Mouse (Mus musculus) hindbrain, embryonic 11.5 days (tissue): ENCODE data around the gene Pex12. TPM values are rescaled to one million over a fixed set of nuclear protein-coding genes. Genes with fewer than 3 reads are reported as not detected.
"Not testable (repeated sequence)": the region's sequence is repeated elsewhere in the genome, so short reads cannot be mapped to it uniquely, and the experiment has no call there.

Experiments used
- ATAC-seq: fragments of 200-750 bp; cut with Nextera tagmentation; 2 replicates; pipeline ENCODE4 v1.8.0; 2017; ENCODE audit warnings: mild to moderate bottlenecking, moderate TSS enrichment, moderate library complexity; ENCODE audit not compliant: low FRiP score
- DNase-seq: peaks from one replicate; pipeline ENCODE4 v3.0.0-alpha.2; 2015; ENCODE audit warnings: low spot score
- H3K27ac ChIP-seq: fragments of 300-500 bp; sonication (generic); 2 replicates; pipeline ENCODE4 v1.5.1; 2014; ENCODE audit warnings: mild to moderate bottlenecking, low read depth, low read length
- H3K27me3 ChIP-seq: fragments of 300-500 bp; sonication (generic); 2 replicates; pipeline ENCODE4 v1.6.1; 2014; ENCODE audit warnings: mild to moderate bottlenecking, low read length, moderate library complexity, mixed read lengths; ENCODE audit not compliant: control insufficient read depth, insufficient read depth
- H3K36me3 ChIP-seq: fragments of 300-500 bp; sonication (generic); 2 replicates; pipeline ENCODE4 v1.6.1; 2014; ENCODE audit warnings: mild to moderate bottlenecking, low read length, moderate library complexity, mixed read lengths; ENCODE audit not compliant: control insufficient read depth, insufficient read depth
- H3K4me1 ChIP-seq: fragments of 300-500 bp; sonication (generic); replicated peaks from 2 replicates; pipeline ENCODE4 v1.6.1; 2014; ENCODE audit warnings: low read length, mixed read lengths; ENCODE audit not compliant: control insufficient read depth, insufficient read depth
- H3K4me2 ChIP-seq: fragments of 300-500 bp; sonication (generic); replicated peaks from 2 replicates; pipeline ENCODE4 v1.6.1; 2014; ENCODE audit warnings: mild to moderate bottlenecking, low read depth, low read length
- H3K4me3 ChIP-seq: fragments of 300-500 bp; sonication (generic); 2 replicates; pipeline ENCODE4 v1.5.1; 2014; ENCODE audit warnings: low read depth, low read length
- H3K9ac ChIP-seq: fragments of 300-500 bp; sonication (generic); 2 replicates; pipeline ENCODE4 v1.6.1; 2014; ENCODE audit warnings: low read depth, low read length
- H3K9me3 ChIP-seq: fragments of 300-500 bp; sonication (generic); 2 replicates; pipeline ENCODE4 v1.6.1; 2016; ENCODE audit warnings: low read length; ENCODE audit not compliant: control insufficient read depth
- WGBS: fragments of 180-500 bp; shearing (Covaris S2); extraction: QIAGEN DNeasy Blood & Tissue Kit; methylation state at CpG from one replicate; pipeline ENCODE4 v1.1.7; 2014; 5-methylcytosine and 5-hydroxymethylcytosine counted together
- polyA plus RNA-seq: library from polyadenylated mRNA; unstranded; fragments of >200 nt; fragmentation: Nextera tagmentation; extraction: Ambion mirVana; gene quantifications from 2 replicates; pipeline ENCODE4 v1.2.1, GENCODE M21; 2014

Pex12 gene
- polyA plus RNA-seq: 17.0 and 20.3 TPM in 2 replicates

DNA sequence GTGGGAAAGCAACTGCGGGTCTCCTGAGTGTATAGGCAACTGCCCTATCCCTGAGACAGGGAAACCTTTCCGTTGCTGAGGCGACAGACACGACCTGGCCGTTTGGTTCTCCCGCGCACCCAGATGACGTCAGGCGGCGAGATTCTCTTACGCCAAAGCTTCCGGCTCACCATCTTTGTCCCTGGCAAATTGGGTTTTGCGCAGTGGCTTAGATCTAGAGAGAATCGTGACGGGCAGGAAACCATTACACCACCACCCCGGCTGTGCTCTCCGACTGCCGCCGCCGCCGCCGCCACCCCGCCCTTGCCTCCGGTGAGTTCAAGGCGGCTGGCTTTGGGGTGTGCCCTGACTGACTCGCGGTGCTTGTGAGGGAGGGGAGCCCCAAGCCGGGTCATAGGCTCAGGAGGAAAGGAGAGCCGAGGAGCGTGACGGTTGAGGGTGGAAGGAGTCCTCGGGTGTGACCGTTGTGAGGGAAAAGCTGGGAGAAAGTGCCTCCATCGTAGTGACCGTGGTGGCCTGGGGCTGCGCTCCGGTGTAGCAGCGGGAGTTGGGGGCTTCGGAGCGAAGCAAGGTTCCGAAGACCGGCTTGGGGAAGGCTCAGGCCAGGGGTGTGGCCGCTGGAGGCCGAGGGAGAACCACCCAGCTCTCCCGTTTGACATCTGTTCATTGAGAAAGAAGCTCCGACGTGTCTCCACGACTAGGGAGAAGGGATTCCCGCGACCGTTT lies at the start of gene Pex12:
Gene Pex12 (minus strand): TSS at position 61 of the 726 bp plus-strand sequence.
- under 1% methylated on average over 51 of the region's 51 CpGs for WGBS
- H3K36me3 ChIP-seq: no peaks in the 10 kb centered on the region
- peak; percentile 98 for DNase-seq
- H3K4me1 ChIP-seq: peaks cover 6% of the 10 kb centered on the region
- peak within 1 kb of the TSS; percentile 63 for H3K4me2 ChIP-seq
- H3K4me3 ChIP-seq: peak within 1 kb of the TSS; percentile 88
- H3K9ac ChIP-seq: peak within 1 kb of the TSS; percentile 97
- ATAC-seq: peak; percentile 79
- peak within 1 kb of the TSS; percentile 95 for H3K27ac ChIP-seq
- H3K27me3 ChIP-seq: no peaks in the 10 kb centered on the region
- no peaks in the 10 kb centered on the region for H3K9me3 ChIP-seq

DNA sequence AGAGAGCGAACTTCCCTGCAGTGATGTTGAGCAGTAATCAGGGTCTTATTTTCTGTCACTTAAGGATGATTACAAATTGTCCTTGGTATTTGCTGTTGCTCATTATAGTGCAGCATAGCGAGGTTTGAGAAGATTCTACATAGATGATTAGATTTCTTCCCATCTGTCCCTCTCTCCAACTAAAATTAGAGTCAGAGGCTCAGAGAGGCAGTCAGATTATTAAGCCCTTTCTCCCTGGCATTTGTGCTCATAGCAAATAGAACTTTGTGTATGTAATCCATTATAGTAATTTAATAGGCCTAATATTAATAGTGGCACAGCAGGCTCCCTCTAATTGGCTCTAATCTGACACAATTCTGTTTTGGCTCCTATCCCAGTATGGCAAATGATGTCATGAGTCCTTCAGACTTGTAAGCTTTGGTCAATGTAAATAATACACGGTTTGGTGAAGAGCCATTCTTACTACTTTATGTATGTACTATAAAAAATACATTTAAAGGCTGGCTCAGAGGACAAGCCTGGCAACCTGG lies 39.4 kb upstream of the Pex12 start:
- Histone ChIP-seq H3K36me3 (peaks cover 7% of the 10 kb centered on the region; the same call in 1 of the 2 replicates), H3K27me3 (no peaks in the 10 kb centered on the region), H3K27ac (no peak overlapping the region), H3K9ac (no peak overlapping the region), H3K9me3 (no peaks in the 10 kb centered on the region), H3K4me2 (no peak overlapping the region), H3K4me1 (no peaks in the 10 kb centered on the region), H3K4me3 (no peak overlapping the region)
- no peak for DNase-seq
- no peak for ATAC-seq
- WGBS: 91% methylated on average over 3 of the region's 3 CpGs

DNA sequence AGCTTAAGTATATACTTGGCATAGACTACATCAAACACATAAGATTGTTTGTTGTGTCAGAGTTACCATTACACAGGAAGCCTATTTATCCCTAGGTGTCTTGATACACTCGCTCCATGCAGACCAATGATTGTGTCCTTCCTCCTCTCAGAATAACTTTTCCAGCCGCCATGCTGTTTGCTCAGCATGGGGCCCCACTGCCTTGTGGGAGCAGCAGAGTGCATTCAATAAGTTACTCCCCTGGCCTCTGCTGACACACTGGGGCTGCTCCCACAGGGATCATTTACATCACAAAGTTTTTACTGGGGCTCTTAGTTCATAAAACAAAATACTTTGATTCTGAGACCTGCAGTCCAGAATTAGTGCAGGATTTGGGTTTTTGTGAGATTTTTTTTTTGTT lies 37.3 kb upstream of the Pex12 start:
- Histone ChIP-seq H3K4me2 (no peak overlapping the region), H3K36me3 (peaks cover 3% of the 10 kb centered on the region), H3K27me3 (no peaks in the 10 kb centered on the region), H3K4me1 (no peaks in the 10 kb centered on the region), H3K9me3 (no peaks in the 10 kb centered on the region), H3K9ac (no peak overlapping the region), H3K27ac (no peak overlapping the region), H3K4me3 (no peak overlapping the region)
- WGBS: 29% methylated on average over 2 of the region's 2 CpGs
- ATAC-seq (no peak), DNase-seq (no peak)

DNA sequence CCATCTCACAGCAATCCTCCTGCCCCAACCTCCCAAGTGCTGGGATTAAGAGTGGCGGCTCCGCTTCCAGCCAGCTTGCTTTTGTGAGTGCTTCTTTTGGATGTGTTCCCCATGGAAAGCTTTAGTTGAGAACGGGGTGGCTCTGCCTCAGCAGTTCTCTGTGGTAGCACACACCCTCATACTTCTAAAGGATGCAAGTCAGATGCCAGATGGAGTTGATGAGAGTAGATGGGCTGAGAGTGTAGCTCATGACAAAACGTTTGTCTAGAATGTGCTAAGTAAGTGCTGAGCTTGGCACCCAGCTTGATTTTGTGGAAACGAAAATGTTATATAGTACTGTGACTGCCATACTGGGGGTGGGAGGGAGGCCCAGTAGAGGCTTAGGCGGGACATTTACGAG lies 33.4 kb upstream of the Pex12 start:
- no peak for DNase-seq
- 89% methylated on average over 7 of the region's 7 CpGs for WGBS
- H3K4me2 ChIP-seq: no peak overlapping the region
- H3K27ac ChIP-seq: no peak overlapping the region
- no peak overlapping the region for H3K4me3 ChIP-seq
- no peaks in the 10 kb centered on the region; the same call in 1 of the 2 replicates for H3K36me3 ChIP-seq
- H3K9ac ChIP-seq: no peak overlapping the region
- H3K9me3 ChIP-seq: no peaks in the 10 kb centered on the region
- H3K4me1 ChIP-seq: no peaks in the 10 kb centered on the region
- no peak for ATAC-seq
- no peaks in the 10 kb centered on the region for H3K27me3 ChIP-seq

DNA sequence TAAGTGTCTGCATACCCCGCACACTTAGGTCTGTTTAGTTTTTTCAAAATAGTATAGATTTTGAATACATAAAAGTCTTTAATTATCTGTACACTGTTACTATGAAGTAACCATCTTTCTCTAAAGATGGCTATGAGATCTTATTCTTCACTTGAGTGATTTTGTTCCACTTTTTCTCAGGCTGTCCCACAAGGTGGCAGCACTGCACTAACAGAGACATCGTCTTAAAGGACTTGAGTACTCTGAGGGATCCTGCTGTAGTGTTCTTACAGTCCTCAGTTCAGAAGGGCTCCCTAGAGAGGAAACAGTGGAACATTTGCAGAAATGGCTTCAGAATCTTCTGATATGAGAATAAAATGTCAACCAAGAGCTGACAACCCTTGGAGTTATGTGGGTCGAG lies 25.0 kb upstream of the Pex12 start:
- Histone ChIP-seq H3K9ac (no peak overlapping the region), H3K36me3 (no peaks in the 10 kb centered on the region), H3K27me3 (no peaks in the 10 kb centered on the region), H3K4me3 (no peak overlapping the region), H3K9me3 (no peaks in the 10 kb centered on the region), H3K27ac (no peak overlapping the region), H3K4me2 (no peak overlapping the region), H3K4me1 (no peaks in the 10 kb centered on the region)
- WGBS: 65% methylated on average over 3 of the region's 3 CpGs
- no peak for ATAC-seq
- DNase-seq: peak; percentile 77

DNA sequence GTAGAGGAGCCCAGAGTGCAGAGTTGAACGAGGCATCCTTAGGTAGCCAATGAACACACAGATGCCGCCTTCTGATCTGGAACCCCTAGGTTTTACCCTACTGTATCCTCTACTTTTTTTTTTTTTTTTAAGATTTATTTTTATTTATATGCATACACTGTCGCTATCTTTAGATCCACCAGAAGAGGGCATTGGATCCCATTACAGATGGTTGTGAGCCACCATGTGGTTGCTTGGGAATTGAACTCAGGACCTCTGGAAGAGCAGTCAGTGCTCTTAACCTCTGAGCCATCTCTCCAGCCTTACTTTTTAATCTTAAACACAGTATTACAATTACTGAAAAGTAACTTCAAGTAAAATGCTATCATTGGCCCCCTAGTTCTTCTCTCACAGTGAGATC lies 24.3 kb upstream of the Pex12 start:
- not testable (repeated sequence) for ATAC-seq, H3K9ac ChIP-seq, H3K4me3 ChIP-seq, DNase-seq, H3K4me1 ChIP-seq, H3K27ac ChIP-seq, H3K4me2 ChIP-seq, H3K9me3 ChIP-seq, H3K36me3 ChIP-seq, H3K27me3 ChIP-seq
- WGBS: 92% methylated on average over 3 of the region's 3 CpGs

DNA sequence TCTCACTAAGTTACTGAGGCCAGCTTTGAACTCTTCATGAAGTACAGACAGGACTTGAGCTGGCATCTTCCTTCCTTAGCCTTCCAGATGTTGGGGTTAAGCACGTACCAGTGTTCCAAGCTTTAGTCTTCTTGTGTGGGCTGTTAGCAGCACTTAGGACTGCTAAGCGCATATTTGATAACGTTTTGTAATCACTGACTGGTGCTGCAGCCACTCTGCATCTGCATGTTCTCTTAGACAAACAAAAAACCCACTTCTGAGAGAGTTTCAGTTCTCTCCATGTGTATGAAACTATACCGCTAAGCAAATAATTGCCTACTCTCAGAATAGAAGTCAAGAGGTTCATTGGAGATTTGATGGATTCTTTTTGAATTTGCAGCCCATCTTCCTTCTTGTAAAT lies 16.7 kb upstream of the Pex12 start:
- 91% methylated on average over 4 of the region's 4 CpGs for WGBS

DNA sequence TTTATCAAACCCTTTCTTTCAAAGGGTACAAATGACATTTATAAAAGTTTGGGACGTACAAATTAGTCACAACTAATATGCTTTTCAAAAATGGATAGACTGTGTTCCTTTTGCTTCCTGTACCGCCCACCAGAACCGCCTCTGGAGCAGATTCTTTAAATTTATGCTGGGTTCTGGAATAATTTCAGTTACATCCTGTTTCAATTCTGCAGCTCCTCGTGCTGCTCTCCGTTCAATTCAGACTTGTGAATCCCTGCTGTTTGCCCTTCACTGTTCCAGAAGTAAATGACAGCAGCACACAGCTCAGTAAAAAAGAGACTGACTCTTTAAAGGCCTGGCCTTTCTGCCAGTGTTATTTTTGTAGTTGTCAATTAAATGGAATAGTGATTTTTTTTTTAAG lies 10.1 kb upstream of the Pex12 start:
- no peaks in the 10 kb centered on the region for H3K9me3 ChIP-seq

More for the DNA sequence above, 16.7 kb upstream of the Pex12 start:
- no peaks in the 10 kb centered on the region for H3K27me3 ChIP-seq
- H3K36me3 ChIP-seq: peaks cover 5% of the 10 kb centered on the region
- ATAC-seq (no peak), DNase-seq (no peak)
- no peak overlapping the region for H3K4me2 ChIP-seq
- no peak overlapping the region for H3K9ac ChIP-seq
- no peak overlapping the region for H3K27ac ChIP-seq
- no peak overlapping the region for H3K4me3 ChIP-seq
- H3K9me3 ChIP-seq: no peaks in the 10 kb centered on the region
- H3K4me1 ChIP-seq: no peaks in the 10 kb centered on the region

DNA sequence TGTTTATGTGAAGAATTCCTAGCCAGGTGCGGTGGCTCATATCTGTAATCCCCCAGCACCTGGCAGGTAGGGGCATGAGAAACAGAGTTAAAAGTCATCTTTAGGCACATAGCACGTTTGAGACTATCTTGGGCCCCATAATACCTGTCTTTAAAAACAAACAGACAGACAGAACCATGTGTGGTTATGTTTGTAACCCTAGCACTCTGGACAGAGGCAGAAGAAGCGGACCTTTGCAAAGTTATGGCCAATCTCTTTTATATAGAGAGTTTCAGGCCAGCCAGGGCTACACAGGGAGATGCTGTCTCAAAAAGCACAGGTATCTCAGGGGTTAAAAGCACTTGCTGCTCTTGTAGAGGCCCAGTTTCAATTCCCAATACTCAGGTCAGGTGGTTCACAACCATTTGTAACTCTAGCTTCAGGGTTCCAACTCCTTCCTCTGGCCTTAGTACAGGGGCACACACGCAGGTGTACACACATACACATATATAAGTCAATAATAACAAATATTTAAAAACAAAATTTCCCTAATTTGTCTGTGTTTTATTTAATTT lies 4.4 kb upstream of the Pex12 start:
- H3K9me3 ChIP-seq: no peaks in the 10 kb centered on the region
- H3K4me2 ChIP-seq: no peak overlapping the region
- no peak overlapping the region for H3K4me3 ChIP-seq
- H3K9ac ChIP-seq: no peak overlapping the region
- WGBS: 87% methylated on average over 4 of the region's 4 CpGs
- ATAC-seq: no peak
- no peak overlapping the region for H3K27ac ChIP-seq
- H3K27me3 ChIP-seq: no peaks in the 10 kb centered on the region
- no peaks in the 10 kb centered on the region for H3K36me3 ChIP-seq
- no peak for DNase-seq
- H3K4me1 ChIP-seq: no peaks in the 10 kb centered on the region; the same call in 1 of the 2 replicates

More for the DNA sequence above, 10.1 kb upstream of the Pex12 start:
- DNase-seq (no peak), ATAC-seq (no peak)
- Histone ChIP-seq H3K4me1 (no peaks in the 10 kb centered on the region), H3K4me3 (no peak overlapping the region), H3K27ac (no peak overlapping the region), H3K9ac (no peak overlapping the region), H3K4me2 (no peak overlapping the region), H3K27me3 (no peaks in the 10 kb centered on the region), H3K36me3 (no peaks in the 10 kb centered on the region)
- 76% methylated on average over 5 of the region's 5 CpGs for WGBS
